Comparison of ENCODE assay signal across 22 mouse cellular contexts in genomic region chr16:20153742-20154141, GRCm38 (mm10). TPM values are rescaled to one million over a fixed set of nuclear protein-coding genes. Genes with fewer than 3 reads are reported as not detected.
DNase-seq lines count a peak whose midpoint lies in the region; ATAC-seq and TF ChIP-seq lines count a peak whose summit lies in the region.
"Had no signal": no experiment of that assay in that cellular context is flagged by ENCODE, and none has a peak within 500 bp of the region (broad histone marks: within the 10 kb centered on the region; RNA-seq: fewer than 3 reads in every experiment).

No protein-coding gene starts in this region.

- TF ChIP-seq CTCF in lung, embryonic 14.5 days (IDR thresholded peaks at IDR 0.05; ENCODE audit: low read depth) = no peak

- no peak overlapping the region for H3K4me3 ChIP-seq in lung, embryonic 14.5 days (ENCODE audit: low read depth, low read length)
- H3K4me3 ChIP-seq in lung, embryonic 16.5 days (ENCODE audit: low read length) = no peak overlapping the region
- H3K4me3 ChIP-seq: embryonic facial prominence, embryonic 10.5 days; embryonic facial prominence, embryonic 12.5 days; forebrain, embryonic 13.5 days; forebrain, embryonic 15.5 days had no signal

- ATAC-seq in lung, embryonic 14.5 days (ENCODE audit: insufficient read depth) = peak; percentile 77
- ATAC-seq in lung, embryonic 16.5 days (ENCODE audit: low read depth) = peak; percentile 88
- ATAC-seq: activated CD4-positive, CD25-positive, alpha-beta regulatory T cell, adult 4 months; forebrain, embryonic 13.5 days; forebrain, embryonic 15.5 days; Patski had no signal

- H3K4me1 ChIP-seq in lung, embryonic 14.5 days (ENCODE audit: insufficient read depth) = no peaks in the 10 kb centered on the region
- no peaks in the 10 kb centered on the region for H3K4me1 ChIP-seq in lung, embryonic 16.5 days (replicated peaks; ENCODE audit: control insufficient read depth, insufficient read depth, low read length)
- H3K4me1 ChIP-seq: embryonic facial prominence, embryonic 10.5 days; embryonic facial prominence, embryonic 12.5 days; forebrain, embryonic 13.5 days; forebrain, embryonic 15.5 days had no signal

- H3K27me3 ChIP-seq in lung, embryonic 14.5 days (ENCODE audit: insufficient read depth, low read length) = no peaks in the 10 kb centered on the region
- H3K27me3 ChIP-seq in lung, embryonic 16.5 days (ENCODE audit: control insufficient read depth, insufficient read depth, low read depth, low read length) = no peaks in the 10 kb centered on the region
- H3K27me3 ChIP-seq: embryonic facial prominence, embryonic 12.5 days; forebrain, embryonic 13.5 days; forebrain, embryonic 15.5 days; Patski had no signal

- peak overlapping the region; percentile 34; the same call in 1 of the 2 replicates for H3K27ac ChIP-seq in lung, embryonic 14.5 days (ENCODE audit: low read depth)
- H3K27ac ChIP-seq in lung, embryonic 16.5 days (ENCODE audit: low read length) = no peak overlapping the region
- H3K27ac ChIP-seq: embryonic facial prominence, embryonic 10.5 days; embryonic facial prominence, embryonic 12.5 days; forebrain, embryonic 13.5 days; forebrain, embryonic 15.5 days had no signal

- H3K9me3 ChIP-seq in lung, embryonic 14.5 days (ENCODE audit: low read depth, low read length) = no peaks in the 10 kb centered on the region
- no peaks in the 10 kb centered on the region for H3K9me3 ChIP-seq in lung, embryonic 16.5 days (ENCODE audit: control insufficient read depth, low read length)
- H3K9me3 ChIP-seq: embryonic facial prominence, embryonic 10.5 days; embryonic facial prominence, embryonic 12.5 days; forebrain, embryonic 13.5 days; forebrain, embryonic 15.5 days had no signal

- H3K9ac ChIP-seq in lung, embryonic 14.5 days = no peak overlapping the region
- no peak overlapping the region for H3K9ac ChIP-seq in lung, embryonic 16.5 days (ENCODE audit: low read length)
- H3K9ac ChIP-seq: embryonic facial prominence, embryonic 12.5 days; forebrain, embryonic 13.5 days; forebrain, embryonic 15.5 days had no signal

- H3K4me2 ChIP-seq in lung, embryonic 14.5 days = no peak overlapping the region
- no peak overlapping the region for H3K4me2 ChIP-seq in lung, embryonic 16.5 days (ENCODE audit: low read depth, low read length)
- H3K4me2 ChIP-seq: embryonic facial prominence, embryonic 12.5 days; forebrain, embryonic 13.5 days; forebrain, embryonic 15.5 days had no signal

- WGBS in lung, embryonic 14.5 days = 25% methylated on average over 3 of the region's 3 CpGs
- 25% methylated on average over 3 of the region's 3 CpGs for WGBS in lung, embryonic 16.5 days

- peaks cover 65% of the 10 kb centered on the region for H3K36me3 ChIP-seq in lung, embryonic 14.5 days (ENCODE audit: insufficient read depth)
- peaks cover 22% of the 10 kb centered on the region for H3K36me3 ChIP-seq in lung, embryonic 16.5 days (ENCODE audit: control insufficient read depth, insufficient read depth, low read length)

- DNase-seq in lung, embryonic 14.5 days = peak; percentile 75
- DNase-seq in lung, postnatal 14 days = no peak
- DNase-seq in lung, postnatal 10 days = no peak
- DNase-seq in lung, postnatal 25 days (ENCODE audit: low spot score) = peak; percentile 21
- DNase-seq in lung, postnatal 4 days = no peak
- peak; percentile 7 for DNase-seq in lung, postnatal 36 days
- no peak for DNase-seq in kidney, adult 11 months
- DNase-seq: adrenal gland, adult 8-10 months; adrenal gland, postnatal 14 days; adrenal gland, postnatal 36 days; cerebellum, adult 11-12 months; cerebellum, adult 2 months; cerebellum, adult 9-10 months; cerebellum, postnatal 10 days; cerebellum, postnatal 25 days had no signal

RNA-seq across cellular contexts. Expression of gene Yeats2, which starts 12.9 kb away (rescaled TPM):
- 46.3 and 53.3 TPM in 2 replicates for polyA plus RNA-seq in lung, embryonic 14.5 days (2014; fragmentation: Nextera tagmentation; extraction: Ambion mirVana)
- polyA plus RNA-seq in lung, embryonic 16.5 days (2015; fragmentation: Nextera tagmentation; extraction: Ambion mirVana) = 29.7 and 31.4 TPM in 2 replicates

RNA-seq across cellular contexts. Expression of gene Klhl24, which starts 56.4 kb away (rescaled TPM):
- 21.4 and 26.1 TPM in 2 replicates for polyA plus RNA-seq in lung, embryonic 14.5 days (2014; fragmentation: Nextera tagmentation; extraction: Ambion mirVana)
- 35.9 and 36.2 TPM in 2 replicates for polyA plus RNA-seq in lung, embryonic 16.5 days (2015; fragmentation: Nextera tagmentation; extraction: Ambion mirVana)

Comparison
In these comparisons a context has a peak if more than half of its experiments do, and no peak if none do; other contexts are left out.
1. DNase-seq: peak in lung, embryonic 14.5 days (single experiment), lung, postnatal 25 days (single experiment) and lung, postnatal 36 days (single experiment); none in lung, postnatal 14 days (single experiment), lung, postnatal 10 days (single experiment), lung, postnatal 4 days (0 of 2) and kidney, adult 11 months (single experiment).